Mouse (Mus musculus) mouse trophoblast stem cell (cell line): ENCODE measurements around the gene Gpd1.
"Not testable (repeated sequence)": the region's sequence is repeated elsewhere in the genome, so short reads cannot be mapped to it uniquely, and the experiment has no call there.

Source experiments
- in situ Hi-C, 2 experiments: fragments of 300-500 bp; cut with MseI, MboI; formaldehyde crosslinking; loops; 2 replicates in 1 of 2; 3 replicates in 1 of 2; pipeline ENCODE4 v1.15.1; 2025

The Gpd1 gene

DNA sequence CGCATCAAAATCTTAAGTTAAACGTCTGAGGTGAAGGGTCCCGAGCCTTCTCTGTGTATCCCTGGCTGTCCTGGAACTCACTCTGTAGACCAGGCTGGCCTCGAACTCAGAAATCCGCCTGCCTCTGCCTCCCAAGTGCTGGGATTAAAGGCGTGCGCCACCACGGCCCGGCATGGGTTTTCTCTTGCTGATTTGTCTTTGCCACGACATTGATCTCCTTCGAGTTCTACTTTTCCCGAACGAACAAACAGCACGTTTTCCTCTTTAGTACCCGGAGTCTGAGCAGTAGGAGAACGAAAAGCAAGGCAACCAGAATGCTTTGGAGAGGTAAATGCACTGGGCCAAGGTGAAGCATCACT is 15.7 kb upstream of the Gpd1 start:
- in situ Hi-C loops = not testable (repeated sequence)

DNA sequence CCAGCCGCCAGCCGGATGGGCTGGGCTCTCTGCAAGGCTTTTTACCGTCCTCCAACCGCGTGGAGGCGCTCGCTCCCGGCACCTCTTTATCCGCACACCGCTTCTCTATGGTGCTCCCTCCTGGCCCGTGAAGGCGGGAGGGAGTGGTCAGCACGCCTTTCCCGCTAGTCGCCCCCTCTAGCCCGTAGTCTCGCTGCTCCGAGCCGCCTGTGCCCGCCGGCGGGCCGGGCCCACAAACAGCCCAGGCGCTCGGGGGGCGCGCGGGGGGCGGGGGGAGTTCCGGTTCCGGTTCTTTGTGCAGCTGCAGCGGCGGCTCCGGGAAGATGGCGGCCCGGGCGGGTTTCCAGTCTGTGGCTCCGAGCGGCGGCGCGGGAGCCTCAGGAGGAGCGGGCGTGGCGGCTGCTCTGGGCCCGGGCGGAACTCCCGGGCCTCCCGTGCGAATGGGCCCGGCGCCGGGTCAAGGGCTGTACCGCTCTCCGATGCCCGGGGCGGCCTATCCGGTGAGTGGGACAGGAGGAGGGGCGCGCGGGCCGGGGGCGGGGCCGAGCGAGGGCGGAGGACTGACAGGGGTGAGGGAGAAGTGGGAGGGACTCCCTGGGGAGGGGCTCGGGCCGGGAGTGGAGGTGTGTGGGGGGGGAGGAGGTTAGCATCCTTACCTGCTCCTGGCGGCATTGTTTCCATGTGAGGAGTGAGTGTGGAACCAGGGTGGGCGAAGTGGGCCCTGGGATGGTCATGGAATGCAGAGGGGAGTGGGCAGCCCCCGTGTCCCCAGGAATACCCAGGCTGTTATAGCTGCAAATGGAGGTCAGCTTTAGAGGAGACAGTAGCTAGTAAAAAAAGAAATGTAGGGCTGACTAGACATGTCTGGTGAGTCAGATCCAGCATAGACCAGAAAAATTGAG is 15.1 kb upstream of the Gpd1 start, which contains the start of gene Smarcd1:
Smarcd1 (plus strand) TSS at position 131 of the 902 bp plus-strand sequence.
- in situ Hi-C loops = no loop called here

DNA sequence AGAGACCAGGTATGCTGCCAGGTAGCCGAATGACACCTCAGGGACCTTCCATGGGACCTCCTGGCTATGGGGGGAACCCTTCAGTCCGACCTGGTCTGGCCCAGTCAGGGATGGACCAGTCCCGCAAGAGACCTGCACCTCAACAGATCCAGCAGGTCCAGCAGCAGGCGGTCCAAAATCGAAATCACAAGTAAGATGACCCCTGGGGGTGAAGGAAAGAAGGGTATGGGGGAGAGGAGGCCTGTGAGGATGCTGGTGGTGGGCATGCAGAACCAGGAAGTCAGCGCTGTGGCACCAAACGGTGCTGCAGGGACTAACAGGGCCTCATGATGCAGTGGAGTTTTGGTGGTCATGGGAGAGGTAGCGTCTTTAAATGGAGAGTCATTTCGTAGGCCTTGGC is 14.2 kb upstream of the Gpd1 start:
- in situ Hi-C loops = no loop called here

- in situ Hi-C loops = no loop called here
These were observed 13.7 kb upstream of the Gpd1 start for GRCm38 (mm10) chr15:99703676-99704040.

- in situ Hi-C loops = no loop called here
These were observed 13.2 kb upstream of the Gpd1 start for GRCm38 (mm10) chr15:99704041-99704681.

GRCm38 (mm10) chr15:99704881-99705280 is 12.4 kb upstream of the Gpd1 start:
- in situ Hi-C loops = no loop called here

GRCm38 (mm10) chr15:99705440-99706048 is 11.8 kb upstream of the Gpd1 start, which contains the start of gene Gm17349:
Gene Gm17349 (minus strand): TSS chr15:99705490.
- in situ Hi-C loops = no loop called here

- in situ Hi-C loops = no loop called here
These were observed 9.1 kb upstream of the Gpd1 start for GRCm38 (mm10) chr15:99708176-99708575.

DNA sequence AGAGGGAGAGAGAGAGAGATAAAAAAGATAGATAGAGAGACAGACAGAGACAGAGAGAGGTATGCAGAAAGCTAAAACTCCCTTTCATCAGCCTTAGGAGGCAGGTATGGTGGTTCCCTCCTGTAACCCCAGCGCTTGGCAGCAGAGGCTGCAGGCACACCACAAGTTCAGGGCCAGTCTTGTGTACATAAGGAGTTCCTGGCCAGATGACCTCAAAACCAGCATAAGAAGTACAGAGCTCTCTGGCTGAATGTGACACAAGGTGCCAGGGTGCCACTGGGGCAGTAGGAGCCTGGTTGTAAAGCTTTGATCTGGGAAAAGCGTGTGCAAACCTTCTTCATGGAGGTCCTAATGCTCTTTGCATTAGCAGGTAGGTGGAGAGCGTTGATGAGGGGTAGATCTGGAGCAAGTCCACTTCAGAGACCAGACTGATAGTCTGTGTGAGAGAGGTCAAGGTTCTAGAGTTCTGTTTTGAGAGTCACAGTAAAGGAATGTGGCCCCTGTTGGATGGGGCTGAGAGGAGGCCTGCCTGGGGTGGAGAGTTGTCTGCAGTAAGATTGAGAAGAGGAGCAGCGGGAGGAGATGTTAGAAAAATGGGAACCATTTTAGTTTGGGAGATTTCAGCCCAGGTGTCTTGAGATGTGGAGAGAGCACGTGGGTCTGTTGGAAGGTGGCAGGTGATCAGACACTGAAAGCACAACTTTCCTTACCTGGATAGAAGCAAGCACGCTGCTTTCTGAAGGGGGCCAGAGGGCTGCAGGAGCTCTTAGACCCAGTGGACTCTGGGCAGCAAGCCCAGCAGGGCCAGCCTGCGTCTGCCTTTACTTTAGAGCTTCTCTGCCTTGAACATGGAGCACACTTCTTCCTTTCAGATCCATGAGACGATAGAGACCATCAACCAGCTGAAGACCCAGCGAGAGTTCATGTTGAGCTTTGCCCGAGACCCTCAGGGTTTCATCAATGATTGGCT is 6.8 kb upstream of the Gpd1 start:
- in situ Hi-C loops = no loop called here

- in situ Hi-C loops = no loop called here
These were observed 5.8 kb upstream of the Gpd1 start for GRCm38 (mm10) chr15:99711491-99711890.

DNA sequence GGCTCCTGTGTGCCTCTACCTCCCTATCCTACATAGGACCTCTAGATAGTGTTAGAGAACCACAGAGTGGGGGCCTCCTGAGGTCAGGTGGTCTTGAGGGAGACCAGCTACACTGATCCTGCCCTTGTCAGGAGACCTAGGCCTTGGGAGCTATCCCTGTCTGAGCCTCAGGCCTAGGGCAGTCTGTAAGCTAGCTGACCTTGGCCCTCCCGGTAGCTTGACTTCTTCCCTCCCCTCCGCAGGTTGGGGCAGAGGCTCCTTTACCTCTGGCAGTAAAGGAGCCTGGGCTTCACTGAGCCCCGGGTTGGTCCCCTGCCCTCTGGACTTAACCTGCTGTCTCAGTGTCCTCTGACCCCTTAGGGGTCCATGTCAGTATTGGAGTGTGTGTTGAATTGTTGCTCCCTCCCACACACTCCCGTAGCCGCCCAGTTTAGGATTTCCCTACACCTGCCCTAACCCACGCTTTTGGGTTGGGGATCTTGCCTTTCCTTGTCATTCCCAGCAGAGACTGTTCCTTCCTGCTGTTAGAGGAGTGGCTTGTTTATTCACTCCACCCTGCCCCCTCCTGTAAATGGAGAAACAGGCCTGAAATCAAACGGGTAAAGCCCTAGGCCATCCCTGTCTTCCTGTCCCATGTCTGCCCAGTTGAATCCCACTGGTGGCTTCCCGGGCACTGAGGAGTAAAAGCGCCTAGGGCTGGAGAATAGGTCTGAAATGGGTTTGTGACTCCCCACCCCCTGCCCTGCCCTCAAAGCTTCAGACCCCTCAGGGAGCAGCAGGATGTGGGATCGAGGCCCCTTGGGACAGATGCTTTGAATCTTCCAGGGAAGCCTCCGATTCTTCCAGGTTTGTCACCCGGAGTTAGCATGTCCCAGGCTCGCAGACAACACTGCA is 4.4 kb upstream of the Gpd1 start:
- in situ Hi-C loops = no loop called here

DNA sequence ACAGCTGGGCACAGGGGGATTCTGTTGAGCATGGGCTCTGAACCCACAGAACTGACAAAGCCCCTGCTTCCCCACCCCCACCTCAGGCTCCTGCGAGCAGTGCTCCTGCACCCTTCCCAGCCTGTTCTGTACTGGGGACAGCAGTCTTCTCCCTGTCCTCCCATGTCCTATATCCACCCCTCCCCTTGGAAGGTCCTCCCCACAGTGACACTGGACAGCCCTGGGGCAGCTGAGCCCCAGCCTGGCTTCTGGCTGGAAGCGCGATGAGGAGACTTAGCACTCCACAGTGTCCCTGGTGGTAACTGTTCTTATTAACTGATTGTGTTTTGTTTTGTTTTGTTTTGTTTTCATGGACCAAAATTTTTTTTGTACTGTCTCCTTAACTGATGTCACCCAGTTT is 3.7 kb upstream of the Gpd1 start:
- in situ Hi-C loops = no loop called here

- in situ Hi-C loops = no loop called here
These were observed 3.1 kb upstream of the Gpd1 start for GRCm38 (mm10) chr15:99714206-99714605.

GRCm38 (mm10) chr15:99714858-99715257 is 2.5 kb upstream of the Gpd1 start:
- in situ Hi-C loops = no loop called here

DNA sequence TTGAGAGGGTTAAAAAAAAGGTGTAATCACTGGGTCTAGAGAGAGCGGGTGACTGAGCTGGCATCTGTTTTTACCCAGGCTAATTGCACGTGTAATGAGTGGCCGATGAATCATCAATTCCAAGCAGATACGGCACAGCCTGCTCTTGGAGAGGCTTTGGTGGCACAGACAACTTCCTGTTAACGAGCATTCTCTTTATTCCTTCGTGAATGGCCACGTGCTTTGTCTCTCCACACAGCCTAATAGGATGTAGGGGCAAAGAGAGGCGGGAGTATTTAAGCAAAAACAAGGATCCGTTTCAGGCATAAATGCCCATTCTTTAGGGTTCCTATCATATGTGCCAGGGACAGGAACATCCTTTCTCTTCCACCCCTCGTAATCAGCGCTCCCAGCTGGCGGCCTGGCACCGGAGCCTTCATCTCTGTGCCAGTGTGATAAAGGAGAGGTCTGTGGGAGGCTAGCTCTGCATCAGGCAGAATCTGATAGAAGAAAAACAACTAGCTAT is 1.9 kb upstream of the Gpd1 start:
- in situ Hi-C loops = no loop called here

GRCm38 (mm10) chr15:99715982-99716746 is 1.2 kb upstream of the Gpd1 start:
- in situ Hi-C loops = no loop called here

- in situ Hi-C loops = no loop called here
These were observed 501 bp upstream of the Gpd1 start for GRCm38 (mm10) chr15:99716814-99717213.

DNA sequence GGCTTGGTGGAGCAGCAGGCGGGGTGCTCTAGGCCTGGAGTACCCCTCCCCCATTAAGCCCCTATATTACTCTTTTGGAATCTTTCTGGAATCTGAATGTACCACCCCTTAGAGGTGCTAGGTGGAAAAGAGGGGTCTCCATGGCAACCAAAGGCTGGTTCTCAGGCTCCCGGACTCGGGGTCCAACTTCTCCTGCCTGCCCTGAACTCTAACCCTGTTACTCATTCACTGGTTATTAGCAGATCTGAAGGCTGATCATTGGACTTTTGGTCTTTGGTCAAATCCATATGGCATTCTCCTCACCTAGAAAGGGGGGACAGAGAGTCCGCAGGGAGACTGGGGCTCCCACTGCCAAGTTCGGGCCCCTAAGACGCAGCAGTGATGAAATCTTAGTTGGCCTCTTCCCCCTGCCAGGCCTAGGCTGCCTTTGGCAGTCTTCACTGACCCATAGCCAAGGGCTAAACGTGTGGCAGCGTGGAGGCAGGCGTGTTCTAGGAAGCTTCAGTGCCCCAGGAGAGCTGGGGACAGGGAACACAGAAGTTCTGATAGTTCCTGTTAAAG is 1.2 kb downstream of the Gpd1 start:
- in situ Hi-C loops = no loop called here

- in situ Hi-C loops = loop anchor here in 1 of 2 experiments (10.0 kb wide), 1 partner anchor 55 kb away; the partner anchor contains the start of gene Cers5
These were observed 2.5 kb downstream of the Gpd1 start for GRCm38 (mm10) chr15:99719865-99720264.
